Mouse (Mus musculus) kidney, adult 18-20 months (tissue): Measurements from ENCODE around the gene Dffa.
A peak's percentile ranks its signal among the peaks of the same experiment; 100 is the strongest.
"Not testable (repeated sequence)": the region's sequence is repeated elsewhere in the genome, so short reads cannot be mapped to it uniquely, and the experiment has no call there.

Experiments used
- DNase-seq: peaks from one replicate; pipeline ENCODE4 v3.0.0; 2021

Dffa gene

DNA sequence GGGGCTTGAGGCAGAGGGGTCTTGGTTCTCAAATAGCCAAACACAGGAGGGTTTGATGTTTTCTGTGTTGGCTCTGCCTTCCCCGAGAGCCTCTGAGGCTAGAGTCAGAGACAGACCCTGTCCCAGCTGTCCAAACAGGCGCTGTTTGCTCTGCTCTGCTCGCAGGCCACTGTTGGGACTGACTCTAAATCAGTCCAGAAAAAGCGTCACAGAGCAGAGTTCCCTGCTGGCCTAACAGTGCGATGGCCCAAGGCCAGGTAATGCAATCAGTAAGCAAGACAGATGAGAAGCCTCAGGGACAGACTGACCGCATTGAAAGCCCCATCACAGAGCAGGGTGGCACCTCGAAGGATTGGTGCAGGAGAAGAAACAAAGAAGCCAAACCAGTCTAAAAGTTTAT is 45.7 kb downstream of the Dffa start:
- no peak for DNase-seq

DNA sequence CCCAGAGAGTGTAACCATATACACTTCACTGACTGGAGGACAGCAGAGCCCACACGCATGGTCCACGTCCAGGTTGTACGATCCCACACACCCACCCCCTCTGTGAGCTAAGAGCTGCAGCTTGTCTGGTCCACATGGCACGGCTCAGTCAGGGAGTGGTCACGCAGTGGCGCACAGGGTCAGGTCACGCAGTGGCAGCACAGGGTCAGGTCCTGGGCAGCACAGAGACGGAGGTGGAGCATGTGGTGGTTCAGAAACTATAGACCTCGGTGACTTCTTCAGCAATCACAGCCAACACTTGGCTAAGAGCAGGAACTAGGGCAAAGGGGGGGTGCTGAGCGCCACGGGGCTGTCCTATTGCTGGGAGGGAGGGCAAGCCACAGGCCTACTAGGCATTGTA is 46.3 kb downstream of the Dffa start:
- DNase-seq, result no peak

DNA sequence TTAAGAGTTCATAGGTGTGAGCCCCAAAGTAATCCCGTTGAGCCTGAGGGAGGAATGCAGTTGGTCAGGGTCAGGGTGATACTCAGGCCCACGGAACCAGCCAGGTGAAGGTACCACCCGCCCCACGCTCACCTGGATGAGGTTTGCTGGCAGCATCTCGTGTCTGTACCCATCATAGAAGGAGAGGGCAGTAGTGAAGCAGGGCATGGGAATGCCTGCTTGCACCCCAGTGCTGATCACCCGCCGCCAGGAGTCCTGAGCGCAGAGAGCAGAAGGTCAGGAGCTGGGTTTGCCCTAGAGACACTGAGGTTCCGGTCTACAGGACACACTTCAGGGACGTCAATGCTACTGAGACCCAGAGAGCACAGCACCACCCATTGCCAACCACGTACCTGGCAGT is 46.8 kb downstream of the Dffa start:
- DNase-seq, result no peak

DNA sequence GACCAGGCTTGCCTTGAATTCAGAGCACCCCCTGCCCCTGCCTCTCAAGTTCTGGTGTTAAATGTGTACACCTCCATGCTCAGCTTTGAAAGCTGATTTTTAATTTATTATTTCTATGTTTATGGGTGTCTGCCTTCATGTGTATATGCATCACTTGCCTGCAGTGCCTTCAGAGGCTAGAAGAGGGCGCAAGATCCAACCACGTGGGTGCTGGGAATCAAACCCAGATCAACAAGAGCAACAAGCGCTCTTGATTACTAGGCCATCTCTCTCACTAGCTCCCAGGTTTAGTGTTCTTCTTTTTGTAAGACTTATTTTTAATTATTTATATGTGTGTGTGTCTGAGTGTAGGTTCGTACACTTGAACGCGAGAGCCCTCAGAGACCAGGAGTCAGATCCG is 50.9 kb downstream of the Dffa start:
- no peak for DNase-seq

DNA sequence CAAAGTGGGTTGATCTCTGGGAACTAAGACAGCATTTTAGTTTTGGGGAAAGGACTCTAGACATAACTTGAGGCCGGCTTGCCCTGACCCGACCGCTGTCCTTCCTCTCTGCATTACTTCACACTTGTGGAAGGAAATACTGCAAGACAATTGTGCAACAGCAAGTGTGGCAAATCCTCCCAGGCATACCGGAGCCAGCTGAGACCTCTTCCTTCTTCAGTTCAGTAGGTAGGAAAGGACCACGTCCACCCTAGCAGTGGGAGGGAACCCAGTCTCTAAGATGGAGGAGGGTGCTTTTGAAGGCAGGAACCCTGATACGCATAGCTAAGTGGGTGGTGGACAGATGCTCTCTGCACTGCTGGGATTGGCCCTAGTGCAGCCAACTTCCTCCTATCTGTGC is 51.8 kb downstream of the Dffa start:
- DNase-seq, result no peak

DNA sequence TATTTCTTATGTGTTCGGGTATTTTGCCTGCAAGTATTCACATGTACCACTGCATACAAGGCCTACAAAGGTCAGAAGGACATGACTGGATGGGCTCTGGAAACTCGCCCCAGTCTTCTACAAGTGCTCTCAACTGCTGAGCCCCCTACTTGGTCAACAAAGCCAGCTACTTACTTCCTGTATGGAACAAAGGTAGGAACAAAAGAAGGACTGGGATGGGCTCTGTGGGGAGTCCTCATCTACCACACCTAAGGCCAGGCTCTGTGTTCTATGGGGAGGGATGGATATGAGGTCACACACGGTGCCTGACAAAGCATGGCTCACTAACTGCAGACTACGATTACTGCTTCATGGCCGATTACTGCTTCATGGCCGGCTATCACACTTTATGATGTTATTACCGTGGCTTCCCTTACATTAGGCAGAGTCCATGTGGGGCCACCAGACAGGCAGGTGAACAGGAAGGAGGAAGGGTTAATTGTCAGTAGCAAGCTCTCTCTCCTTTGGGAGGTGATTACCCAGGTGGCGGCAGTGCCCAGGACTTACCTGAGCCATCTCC is 53.5 kb downstream of the Dffa start:
- no peak for DNase-seq

DNA sequence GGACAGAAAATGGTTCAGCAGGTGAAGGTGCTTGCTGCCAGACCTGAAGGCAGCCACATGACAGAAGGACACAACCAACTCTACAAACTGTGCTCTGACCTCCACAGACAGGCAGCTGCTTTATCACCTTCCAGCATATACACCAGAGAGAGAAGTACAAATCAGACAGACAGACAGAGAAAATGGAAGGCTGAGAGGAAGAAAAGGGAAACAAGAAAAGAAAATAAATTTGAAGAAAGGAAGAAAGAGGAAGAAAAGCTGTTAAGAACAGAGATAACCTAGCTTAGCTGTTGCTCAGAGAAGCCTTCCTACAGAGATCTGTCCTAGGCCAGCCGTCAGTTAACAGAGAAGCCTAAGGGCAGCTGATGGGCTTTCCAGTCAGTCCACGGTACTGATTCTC is 55.3 kb downstream of the Dffa start:
- DNase-seq, result no peak

DNA sequence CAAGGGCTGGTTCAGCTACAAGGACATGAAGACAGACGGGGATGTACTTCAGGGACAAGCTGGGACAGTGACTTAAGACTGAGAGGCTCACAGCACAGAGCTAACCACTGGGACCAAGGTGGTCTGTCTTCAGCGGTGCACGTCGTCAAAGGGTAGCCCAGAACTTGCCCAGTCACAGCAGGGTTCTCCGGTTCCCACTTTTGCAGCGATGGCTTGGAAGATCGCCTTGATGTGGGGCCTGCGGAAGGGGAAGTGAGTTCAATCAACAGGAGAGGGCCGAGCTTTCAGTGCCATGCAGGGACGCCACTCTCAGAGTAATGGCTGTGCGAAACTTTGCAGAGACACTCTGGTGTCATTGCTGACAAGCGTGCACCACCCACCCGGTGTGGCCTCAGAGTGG is 55.9 kb downstream of the Dffa start:
- no peak for DNase-seq

DNA sequence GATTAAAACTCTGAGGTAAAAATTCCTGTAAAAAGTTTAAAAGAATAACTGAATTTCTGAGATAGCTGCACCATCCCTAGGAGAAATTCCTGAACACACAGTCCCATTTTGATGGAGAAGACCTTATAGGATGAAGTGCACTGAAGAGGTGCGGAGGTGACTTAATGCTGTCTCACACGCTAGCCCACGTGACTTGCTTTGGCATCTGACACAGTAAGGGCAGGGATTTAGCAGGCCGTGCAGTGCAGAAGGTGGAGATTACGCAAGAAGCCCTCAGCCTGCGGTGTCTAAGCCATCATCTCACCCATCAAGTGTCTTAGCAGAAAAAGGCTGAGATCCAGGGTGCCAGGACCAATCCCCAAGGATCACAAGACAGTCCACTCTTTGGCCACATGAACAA is 57.2 kb downstream of the Dffa start:
- no peak for DNase-seq

DNA sequence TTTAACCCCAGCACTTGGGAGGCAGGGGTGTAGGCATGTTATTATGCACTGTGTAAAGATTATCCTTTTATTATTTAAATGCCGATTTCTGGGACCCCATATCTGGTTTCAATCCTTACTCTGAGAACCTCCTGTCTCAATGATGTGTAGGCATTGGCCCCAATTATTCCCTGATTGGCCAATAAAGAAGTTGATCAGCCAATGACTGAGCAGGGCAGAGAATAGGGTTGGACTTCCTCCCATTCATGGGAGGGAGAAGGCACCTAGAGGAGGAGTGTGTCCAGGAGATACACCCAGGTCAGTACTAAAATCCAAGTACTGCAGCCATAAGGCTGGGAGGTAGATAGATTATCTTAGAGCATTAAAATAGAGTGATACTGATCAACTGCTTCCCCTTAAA is 59.2 kb downstream of the Dffa start:
- DNase-seq, result no peak

DNA sequence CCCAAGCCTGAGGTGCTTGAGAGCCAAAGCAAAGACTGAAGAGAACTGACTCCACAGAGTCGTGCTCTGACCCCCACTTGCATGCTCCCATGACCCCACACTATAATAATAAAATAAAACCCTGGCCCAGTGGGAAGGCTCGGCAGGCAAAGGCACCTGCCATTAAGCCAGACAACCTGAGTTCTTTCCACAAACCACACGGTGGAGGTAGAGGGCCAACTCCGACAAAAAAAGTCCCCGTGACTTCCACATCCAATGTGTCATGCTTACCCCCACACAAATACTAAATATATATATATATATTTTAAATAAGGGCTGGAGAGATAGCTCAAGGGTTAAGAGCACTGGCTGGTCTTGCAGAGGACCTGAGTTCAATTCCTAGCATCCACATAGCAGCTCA is 60.2 kb downstream of the Dffa start:
- DNase-seq, result no peak

DNA sequence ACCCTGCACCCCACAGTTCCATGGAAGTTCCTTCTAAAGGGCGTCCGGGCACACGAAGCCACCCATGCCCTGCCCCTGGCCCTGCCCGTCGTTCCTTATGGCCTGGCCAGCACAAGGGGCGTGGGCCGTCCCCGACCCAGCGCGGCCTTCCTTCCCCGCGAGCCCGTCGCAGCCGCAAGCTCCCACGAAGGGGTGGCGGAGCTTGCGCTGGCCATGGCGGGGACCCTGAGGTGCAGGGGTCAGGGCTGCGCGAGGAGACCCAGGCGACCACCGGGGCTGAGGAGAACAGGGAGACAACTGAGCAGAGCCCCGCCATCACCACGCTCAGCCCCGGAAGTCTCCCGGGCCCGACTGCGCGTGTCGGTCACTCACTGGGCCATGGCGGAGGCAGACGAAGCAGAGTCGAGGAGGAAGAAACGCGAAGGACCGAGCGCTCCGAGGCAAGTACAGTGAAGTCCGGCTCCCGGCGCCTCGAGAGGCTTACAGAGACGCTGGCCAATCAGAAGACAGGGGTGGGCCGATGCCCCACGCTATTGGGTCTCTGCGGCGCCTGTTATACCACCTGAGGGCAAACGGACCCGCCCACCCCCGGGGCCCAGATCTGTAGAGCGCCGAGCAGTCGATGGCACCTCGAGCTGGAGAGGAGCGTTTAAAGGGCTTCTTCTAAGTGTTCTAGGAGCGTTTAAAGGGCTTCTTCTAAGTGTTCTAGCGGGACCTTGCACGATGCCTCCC is 62.4 kb downstream of the Dffa start, which contains the start of gene Pgd:
Gene Pgd (minus strand): TSS at position 557 of the 732 bp plus-strand sequence.
- peak; percentile 98 for DNase-seq

DNA sequence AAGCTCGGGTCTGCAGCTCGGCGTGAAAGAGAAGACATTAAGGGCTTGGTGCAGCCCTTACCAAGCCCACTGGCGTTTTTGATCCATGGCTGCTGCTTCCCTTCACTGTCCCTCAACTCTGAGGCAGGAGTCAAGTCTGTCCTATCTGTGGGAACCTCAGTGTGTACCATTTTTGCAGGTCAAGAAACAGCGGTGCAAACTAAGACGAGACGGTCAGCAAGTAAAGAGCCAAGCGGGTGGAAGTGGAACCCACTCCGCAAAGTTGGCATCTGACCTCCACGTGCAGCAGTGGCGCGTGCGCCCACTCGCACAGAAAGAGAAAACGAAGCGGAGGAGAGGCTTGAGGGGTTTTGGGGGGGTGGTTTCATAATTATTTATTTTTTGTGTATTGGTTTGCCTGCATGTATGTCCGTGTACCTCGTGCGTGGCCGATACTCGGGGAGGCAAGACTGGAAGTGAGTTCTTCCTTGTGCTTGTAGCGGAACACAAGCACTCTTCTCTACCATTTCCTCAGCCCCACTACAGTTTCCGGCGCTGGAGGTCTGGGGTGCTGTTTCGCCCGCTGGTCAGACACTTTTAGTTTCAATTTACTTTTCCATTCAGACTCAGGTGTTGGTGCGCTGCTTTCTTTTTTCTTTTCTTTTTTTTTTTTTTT is 63.1 kb downstream of the Dffa start:
- no peak for DNase-seq

DNA sequence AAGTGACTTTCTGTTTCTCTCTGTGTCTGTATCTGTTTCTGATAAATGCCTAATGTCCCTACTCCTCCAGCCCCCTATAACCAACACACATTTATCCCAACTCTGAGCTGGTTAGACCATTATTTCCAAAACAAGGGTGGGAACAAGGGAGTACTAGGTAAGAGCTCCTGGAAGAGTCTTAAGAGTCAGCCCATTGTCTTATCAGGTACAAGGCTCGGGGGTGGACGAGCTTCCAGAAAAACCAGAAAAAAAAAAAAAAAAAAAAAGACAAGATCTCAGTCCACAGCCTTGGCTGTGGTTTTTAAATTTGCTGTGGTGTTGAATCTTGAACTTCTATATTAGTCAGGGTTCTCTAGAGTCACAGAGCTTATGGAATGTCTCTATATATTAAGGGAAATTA is 64.1 kb downstream of the Dffa start:
- DNase-seq, result no peak

DNA sequence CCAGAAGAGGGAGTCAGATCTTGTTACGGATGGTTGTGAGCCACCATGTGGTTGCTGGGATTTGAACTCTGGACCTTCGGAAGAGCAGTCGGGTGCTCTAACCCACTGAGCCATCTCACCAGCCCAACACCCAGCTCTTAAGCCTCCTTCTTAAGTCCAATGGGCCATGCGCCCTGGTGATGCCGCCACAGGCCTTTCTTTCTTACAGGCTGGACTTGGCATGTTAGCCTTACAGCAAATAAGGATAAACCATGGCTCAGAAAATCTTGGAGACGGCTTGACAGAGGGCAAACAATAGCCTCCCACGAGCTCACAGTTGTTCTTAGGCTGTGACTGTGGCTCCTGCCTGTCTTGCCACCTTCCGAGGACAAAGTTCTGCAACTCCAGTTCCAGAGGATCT is 66.0 kb downstream of the Dffa start:
- not testable (repeated sequence) for DNase-seq
